Mouse (Mus musculus) heart, embryonic 15.5 days (tissue): ENCODE data around the gene Gins2. TPM values are rescaled to one million over a fixed set of nuclear protein-coding genes. Genes with fewer than 3 reads are reported as not detected.

Experiments
- ATAC-seq: fragments of 200-750 bp; cut with Nextera tagmentation; replicated peaks from 2 replicates; pipeline ENCODE4 v1.8.0; 2017; ENCODE audit warnings: low read depth, moderate TSS enrichment; ENCODE audit not compliant: insufficient number of reproducible peaks, insufficient read depth, low FRiP score
- H3K27ac ChIP-seq: fragments of 300-500 bp; sonication (generic); 2 replicates; pipeline ENCODE4 v1.5.1; 2015; ENCODE audit warnings: mild to moderate bottlenecking, inconsistent platforms
- H3K27me3 ChIP-seq: fragments of 300-500 bp; sonication (generic); 2 replicates; pipeline ENCODE4 v1.6.1; 2015; ENCODE audit warnings: inconsistent platforms
- H3K36me3 ChIP-seq: fragments of 300-500 bp; sonication (generic); 2 replicates; pipeline ENCODE4 v1.6.1; 2015; ENCODE audit warnings: mild to moderate bottlenecking, inconsistent platforms
- H3K4me1 ChIP-seq: fragments of 300-500 bp; sonication (generic); replicated peaks from 2 replicates; pipeline ENCODE4 v1.6.1; 2015; ENCODE audit warnings: inconsistent platforms
- H3K4me2 ChIP-seq: fragments of 300-500 bp; sonication (generic); 2 replicates; pipeline ENCODE4 v1.6.1; 2015; ENCODE audit warnings: inconsistent platforms, mild to moderate bottlenecking, moderate library complexity
- H3K4me3 ChIP-seq: fragments of 300-500 bp; sonication (generic); 2 replicates; pipeline ENCODE4 v1.5.1; 2015; ENCODE audit warnings: mild to moderate bottlenecking, inconsistent platforms
- H3K9ac ChIP-seq: fragments of 300-500 bp; sonication (generic); 2 replicates; pipeline ENCODE4 v1.6.1; 2015; ENCODE audit warnings: mild to moderate bottlenecking, inconsistent platforms
- H3K9me3 ChIP-seq: fragments of 300-500 bp; sonication (generic); replicated peaks from 2 replicates; pipeline ENCODE4 v1.6.1; 2016; ENCODE audit warnings: inconsistent platforms
- WGBS: fragments of 180-500 bp; shearing (Covaris S2); methylation state at CpG from one replicate; pipeline ENCODE4 v1.1.7; 2015; ENCODE audit warnings: mixed read lengths; 5-methylcytosine and 5-hydroxymethylcytosine counted together
- polyA plus RNA-seq: library from polyadenylated mRNA; unstranded; fragments of >200 nt; fragmentation: Nextera tagmentation; extraction: Ambion mirVana; gene quantifications from 2 replicates; pipeline ENCODE4 v1.2.1, GENCODE M21; 2015

Gene Gins2
- polyA plus RNA-seq, 1 experiment from 2014 or later: 43.9 TPM

GRCm38 (mm10) chr8:120598579-120598978, 9.5 kb upstream of the Gins2 start:
- H3K9ac ChIP-seq: no peak overlapping the region
- no peak overlapping the region for H3K27ac ChIP-seq
- no peaks in the 10 kb centered on the region for H3K36me3 ChIP-seq
- no peaks in the 10 kb centered on the region for H3K27me3 ChIP-seq
- H3K9me3 ChIP-seq: no peaks in the 10 kb centered on the region
- peaks cover 5% of the 10 kb centered on the region; the same call in 1 of the 2 replicates for H3K4me1 ChIP-seq
- H3K4me2 ChIP-seq: peak overlapping the region; percentile 36
- 36% methylated on average over 24 of the region's 24 CpGs for WGBS
- no peak overlapping the region for H3K4me3 ChIP-seq
- no peak for ATAC-seq

GRCm38 (mm10) chr8:120595963-120596362, 6.9 kb upstream of the Gins2 start:
- H3K9ac ChIP-seq: no peak overlapping the region
- H3K27ac ChIP-seq: no peak overlapping the region
- H3K36me3 ChIP-seq: no peaks in the 10 kb centered on the region
- H3K4me3 ChIP-seq: no peak overlapping the region
- WGBS: 11% methylated on average over 5 of the region's 5 CpGs
- ATAC-seq: no peak
- no peaks in the 10 kb centered on the region for H3K9me3 ChIP-seq
- no peaks in the 10 kb centered on the region for H3K27me3 ChIP-seq
- H3K4me1 ChIP-seq: peaks cover 22% of the 10 kb centered on the region
- no peak overlapping the region for H3K4me2 ChIP-seq

DNA sequence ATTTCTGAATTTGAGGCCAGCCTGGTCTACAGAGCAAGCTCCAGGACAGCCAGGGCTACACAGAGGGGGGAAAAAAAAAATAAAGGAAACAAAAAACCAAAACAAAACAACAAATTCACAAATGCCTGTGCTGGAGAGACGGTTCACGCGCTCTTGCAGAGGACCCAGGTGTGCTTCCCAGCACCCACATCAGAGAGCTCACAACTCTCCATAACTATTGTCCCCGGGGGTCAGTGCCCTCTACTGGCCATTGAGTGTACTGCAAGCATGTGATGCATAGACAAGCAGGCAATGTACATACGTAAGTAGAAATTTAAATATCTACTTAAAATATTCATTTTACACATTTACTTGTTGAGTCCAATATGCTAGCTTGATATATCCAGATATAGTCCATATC, 5.5 kb upstream of the Gins2 start:
- ATAC-seq: no peak
- Histone ChIP-seq H3K36me3 (no peaks in the 10 kb centered on the region), H3K27ac (no peak overlapping the region), H3K9ac (no peak overlapping the region), H3K4me3 (no peak overlapping the region), H3K4me1 (peaks cover 29% of the 10 kb centered on the region), H3K9me3 (no peaks in the 10 kb centered on the region), H3K4me2 (no peak overlapping the region), H3K27me3 (no peaks in the 10 kb centered on the region)
- 84% methylated on average over 5 of the region's 5 CpGs for WGBS

DNA sequence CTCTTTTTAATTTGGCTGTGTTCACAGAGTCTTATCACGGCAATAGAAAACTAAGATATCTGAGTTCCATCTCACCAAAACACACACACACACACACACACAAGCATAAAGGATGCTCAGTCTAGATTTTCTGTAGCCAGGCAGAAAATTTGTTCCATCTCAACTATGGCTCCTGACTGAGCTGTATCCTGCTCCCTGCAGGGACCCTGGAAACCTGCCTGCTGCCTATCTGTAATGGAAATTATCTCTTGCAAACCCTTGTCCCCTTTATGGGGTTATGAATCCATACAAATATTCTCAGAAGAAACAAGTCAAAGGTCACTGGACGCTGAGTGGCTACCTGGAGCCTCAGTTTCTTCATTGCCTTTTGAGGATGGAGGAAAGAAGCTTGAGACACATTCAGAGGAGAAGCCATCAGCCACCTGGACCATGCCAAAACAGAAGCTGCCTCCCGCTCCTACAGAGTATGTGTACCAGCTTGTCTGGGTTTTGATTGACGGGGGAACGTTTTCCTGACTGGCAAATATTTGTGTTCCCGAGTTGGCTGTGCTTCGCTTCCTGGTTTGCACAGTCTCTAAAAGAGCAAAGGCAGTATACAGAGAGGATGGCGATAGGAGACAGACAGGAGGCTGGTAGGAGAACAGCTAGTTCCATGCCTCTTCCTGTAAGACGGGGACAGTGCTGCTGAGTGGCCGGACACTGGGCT, 2.6 kb upstream of the Gins2 start:
- H3K4me1 ChIP-seq: peaks cover 39% of the 10 kb centered on the region
- 61% methylated on average over 10 of the region's 10 CpGs for WGBS
- H3K27me3 ChIP-seq: no peaks in the 10 kb centered on the region
- H3K9me3 ChIP-seq: no peaks in the 10 kb centered on the region
- no peak for ATAC-seq
- no peaks in the 10 kb centered on the region for H3K36me3 ChIP-seq
- no peak overlapping the region for H3K27ac ChIP-seq
- H3K4me3 ChIP-seq: no peak overlapping the region
- no peak overlapping the region for H3K9ac ChIP-seq
- H3K4me2 ChIP-seq: no peak overlapping the region

- H3K27ac ChIP-seq: peak overlapping the region; percentile 79
- 33% methylated on average over 2 of the region's 2 CpGs for WGBS
- ATAC-seq: no peak
Observed at GRCm38 (mm10) chr8:120589921-120590320, 817 bp upstream of the Gins2 start.

GRCm38 (mm10) chr8:120585521-120585920, 3.6 kb downstream of the Gins2 start:
- ATAC-seq: no peak
- no peak overlapping the region for H3K27ac ChIP-seq
- H3K27me3 ChIP-seq: no peaks in the 10 kb centered on the region
- H3K36me3 ChIP-seq: peaks cover 20% of the 10 kb centered on the region
- H3K4me2 ChIP-seq: no peak overlapping the region
- 82% methylated on average over 10 of the region's 10 CpGs for WGBS
- no peaks in the 10 kb centered on the region for H3K9me3 ChIP-seq
- H3K4me3 ChIP-seq: no peak overlapping the region
- peaks cover 26% of the 10 kb centered on the region for H3K4me1 ChIP-seq
- H3K9ac ChIP-seq: no peak overlapping the region

More at GRCm38 (mm10) chr8:120589921-120590320, 817 bp upstream of the Gins2 start:
- peak overlapping the region; percentile 51 for H3K9ac ChIP-seq
- H3K27me3 ChIP-seq: no peaks in the 10 kb centered on the region
- peaks cover 4% of the 10 kb centered on the region; the same call in 1 of the 2 replicates for H3K36me3 ChIP-seq
- H3K4me3 ChIP-seq: peak overlapping the region; percentile 70
- H3K4me2 ChIP-seq: peak overlapping the region; percentile 67
- H3K4me1 ChIP-seq: peaks cover 41% of the 10 kb centered on the region
- no peaks in the 10 kb centered on the region for H3K9me3 ChIP-seq

DNA sequence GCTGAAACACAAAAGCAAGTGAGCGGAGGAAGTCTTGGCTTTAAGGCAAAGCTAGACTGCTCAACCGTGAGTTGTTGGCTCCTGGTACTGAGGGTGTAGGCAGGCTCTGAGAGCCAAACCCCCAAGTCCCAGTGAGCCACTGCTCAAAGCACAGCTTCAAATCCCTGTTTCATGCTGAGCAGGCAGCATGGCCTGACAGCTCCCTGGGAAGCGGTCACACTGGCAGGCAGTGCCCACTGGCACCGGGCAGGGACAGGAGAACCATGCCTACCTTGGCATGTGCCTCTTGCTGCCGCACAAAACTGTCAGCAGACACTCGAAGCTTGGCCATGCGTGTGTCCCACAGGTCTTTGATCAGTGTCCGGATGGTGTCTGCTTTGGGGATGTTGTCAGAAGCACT, 7.3 kb downstream of the Gins2 start:
- no peak overlapping the region for H3K4me2 ChIP-seq
- H3K4me1 ChIP-seq: peaks cover 5% of the 10 kb centered on the region
- H3K9ac ChIP-seq: no peak overlapping the region
- ATAC-seq: no peak
- no peak overlapping the region for H3K27ac ChIP-seq
- H3K4me3 ChIP-seq: no peak overlapping the region
- 79% methylated on average over 8 of the region's 8 CpGs for WGBS
- H3K36me3 ChIP-seq: peaks cover 56% of the 10 kb centered on the region
- H3K9me3 ChIP-seq: no peaks in the 10 kb centered on the region
- no peaks in the 10 kb centered on the region for H3K27me3 ChIP-seq

GRCm38 (mm10) chr8:120581329-120581728, 7.8 kb downstream of the Gins2 start:
- H3K27me3 ChIP-seq: no peaks in the 10 kb centered on the region
- 87% methylated on average over 12 of the region's 12 CpGs for WGBS
- no peaks in the 10 kb centered on the region for H3K9me3 ChIP-seq
- no peak overlapping the region for H3K9ac ChIP-seq
- no peak for ATAC-seq
- H3K4me3 ChIP-seq: no peak overlapping the region
- H3K27ac ChIP-seq: no peak overlapping the region
- no peak overlapping the region for H3K4me2 ChIP-seq
- peaks cover 60% of the 10 kb centered on the region for H3K36me3 ChIP-seq
- peaks cover 2% of the 10 kb centered on the region; the same call in 1 of the 2 replicates for H3K4me1 ChIP-seq

- Histone ChIP-seq H3K4me1 (peaks cover 7% of the 10 kb centered on the region; the same call in 1 of the 2 replicates), H3K27me3 (no peaks in the 10 kb centered on the region), H3K27ac (no peak overlapping the region), H3K9me3 (no peaks in the 10 kb centered on the region), H3K9ac (no peak overlapping the region), H3K4me2 (no peak overlapping the region), H3K4me3 (no peak overlapping the region), H3K36me3 (peaks cover 69% of the 10 kb centered on the region)
- WGBS: 81% methylated on average over 8 of the region's 8 CpGs
- ATAC-seq: no peak
Observed at GRCm38 (mm10) chr8:120580336-120581000, 8.6 kb downstream of the Gins2 start.

DNA sequence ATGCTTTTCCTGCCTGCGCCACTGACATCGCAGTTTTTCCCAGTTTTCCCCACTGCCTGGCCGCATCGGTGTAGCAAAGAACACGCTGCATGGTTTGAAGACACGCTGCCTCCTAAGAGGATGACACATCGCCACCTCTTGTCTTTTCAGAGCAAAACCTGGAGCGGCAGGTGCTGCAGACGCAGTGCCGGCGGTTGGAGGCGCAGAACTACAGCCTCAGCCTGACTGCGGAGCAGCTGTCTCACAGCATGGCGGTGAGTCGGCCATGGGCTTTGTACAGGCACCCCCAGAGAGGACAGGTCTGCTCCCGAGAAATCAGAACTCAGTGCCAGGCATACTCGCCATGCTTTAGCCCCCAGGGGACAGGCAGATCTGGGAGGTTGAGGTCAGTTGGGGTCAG, 11.3 kb downstream of the Gins2 start:
- ATAC-seq: no peak
- Histone ChIP-seq H3K9me3 (no peaks in the 10 kb centered on the region), H3K27me3 (no peaks in the 10 kb centered on the region), H3K27ac (no peak overlapping the region), H3K4me2 (no peak overlapping the region), H3K4me1 (peaks cover 16% of the 10 kb centered on the region), H3K9ac (no peak overlapping the region), H3K4me3 (no peak overlapping the region), H3K36me3 (peaks cover 89% of the 10 kb centered on the region)
- 92% methylated on average over 17 of the region's 17 CpGs for WGBS

DNA sequence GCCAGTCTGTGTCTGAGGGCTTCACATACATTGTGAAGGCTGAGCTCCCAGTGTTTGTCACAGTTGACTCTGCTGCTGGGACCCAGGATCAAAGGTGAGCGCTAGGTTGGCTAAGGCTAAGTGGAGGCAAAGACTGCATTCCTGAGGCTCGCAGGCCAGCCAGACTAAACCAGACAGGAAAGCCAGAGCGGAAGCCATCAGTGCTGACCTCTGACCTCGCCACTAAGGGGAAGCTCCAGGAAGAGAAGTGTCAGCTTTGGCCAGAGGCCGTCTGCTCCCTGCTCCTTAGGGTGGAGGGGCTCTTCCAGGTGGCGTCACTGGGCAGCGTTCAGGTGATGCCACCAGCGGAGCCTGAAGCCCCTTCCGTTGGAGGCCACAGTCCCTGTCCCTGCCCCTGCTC, 13.3 kb downstream of the Gins2 start:
- H3K4me3 ChIP-seq: no peak overlapping the region
- WGBS: 66% methylated on average over 9 of the region's 9 CpGs
- peaks cover 98% of the 10 kb centered on the region for H3K36me3 ChIP-seq
- H3K27me3 ChIP-seq: no peaks in the 10 kb centered on the region
- peaks cover 19% of the 10 kb centered on the region for H3K4me1 ChIP-seq
- no peaks in the 10 kb centered on the region for H3K9me3 ChIP-seq
- no peak for ATAC-seq
- H3K27ac ChIP-seq: no peak overlapping the region
- H3K9ac ChIP-seq: no peak overlapping the region
- no peak overlapping the region for H3K4me2 ChIP-seq

DNA sequence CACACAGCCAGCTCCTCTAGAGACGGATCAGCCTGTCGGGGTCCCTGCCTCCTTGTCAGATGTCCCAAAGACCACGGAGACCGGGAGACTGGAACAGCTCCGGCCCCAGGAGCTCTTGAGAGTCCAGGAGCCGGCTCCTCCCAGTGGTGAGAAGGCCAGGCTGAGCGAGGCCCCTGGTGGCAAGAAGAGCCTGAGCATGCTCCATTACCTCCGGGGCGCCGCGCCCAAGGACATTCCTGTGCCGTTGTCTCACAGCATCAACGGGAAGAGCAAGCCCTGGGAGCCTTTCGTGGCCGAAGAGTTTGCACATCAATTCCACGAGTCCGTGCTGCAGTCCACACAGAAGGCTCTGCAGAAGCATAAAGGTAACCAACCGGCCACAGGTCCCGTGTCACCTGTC, 14.2 kb downstream of the Gins2 start:
- no peak for ATAC-seq
- H3K9me3 ChIP-seq: no peaks in the 10 kb centered on the region
- peaks cover 93% of the 10 kb centered on the region for H3K36me3 ChIP-seq
- no peaks in the 10 kb centered on the region for H3K27me3 ChIP-seq
- no peak overlapping the region for H3K9ac ChIP-seq
- 60% methylated on average over 19 of the region's 19 CpGs for WGBS
- H3K4me1 ChIP-seq: peaks cover 26% of the 10 kb centered on the region
- no peak overlapping the region for H3K4me2 ChIP-seq
- no peak overlapping the region for H3K27ac ChIP-seq
- H3K4me3 ChIP-seq: no peak overlapping the region
